Comparison of ENCODE assay signal across 12 mouse cellular contexts in genomic region chr2:72752624-72753176, GRCm38 (mm10).
DNase-seq lines count a peak whose midpoint lies in the region; ATAC-seq and TF ChIP-seq lines count a peak whose summit lies in the region.
"Had no signal": no experiment of that assay in that cellular context is flagged by ENCODE, and none has a peak within 500 bp of the region (broad histone marks: within the 10 kb centered on the region; RNA-seq: fewer than 3 reads in every experiment).

No protein-coding gene starts in this region.

- ATAC-seq in heart, postnatal 0 days (ENCODE audit: insufficient read depth, low read depth): peak; percentile 84
- ATAC-seq in stomach, embryonic 16.5 days (ENCODE audit: insufficient read depth, low FRiP score): peak; percentile 93
- no peak for ATAC-seq in hindbrain, embryonic 12.5 days (ENCODE audit: low FRiP score)
- ATAC-seq in forebrain, embryonic 13.5 days: no peak

- peak; percentile 95 for TF ChIP-seq EP300 in heart, postnatal 0 days (IDR thresholded peaks at IDR 0.05; ENCODE audit: low read depth)

- no peak overlapping the region for H3K4me3 ChIP-seq in heart, postnatal 0 days (ENCODE audit: low read depth, low read length)
- H3K4me3 ChIP-seq in stomach, embryonic 16.5 days (replicated peaks; ENCODE audit: low read length): no peak overlapping the region
- H3K4me3 ChIP-seq in hindbrain, embryonic 12.5 days: no peak overlapping the region
- no peak overlapping the region for H3K4me3 ChIP-seq in forebrain, embryonic 13.5 days
- H3K4me3 ChIP-seq: midbrain, embryonic 10.5 days had no signal

- H3K4me1 ChIP-seq in heart, postnatal 0 days (ENCODE audit: control insufficient read depth, insufficient read depth): peaks cover 21% of the 10 kb centered on the region; the same call in 1 of the 2 replicates
- H3K4me1 ChIP-seq in stomach, embryonic 16.5 days (ENCODE audit: control insufficient read depth, insufficient read depth, low read length): 0 out of 2 replicates have a peak, but pooled peaks cover 3% of the 10 kb centered on the region
- H3K4me1 ChIP-seq in hindbrain, embryonic 12.5 days: no peaks in the 10 kb centered on the region
- H3K4me1 ChIP-seq in forebrain, embryonic 13.5 days: no peaks in the 10 kb centered on the region
- H3K4me1 ChIP-seq: midbrain, embryonic 10.5 days had no signal

- peaks cover 10% of the 10 kb centered on the region for H3K9me3 ChIP-seq in heart, postnatal 0 days (replicated peaks; ENCODE audit: control insufficient read depth, low read length)
- peaks cover 5% of the 10 kb centered on the region; the same call in 1 of the 2 replicates for H3K9me3 ChIP-seq in stomach, embryonic 16.5 days (replicated peaks; ENCODE audit: control insufficient read depth, low read length)
- no peaks in the 10 kb centered on the region for H3K9me3 ChIP-seq in hindbrain, embryonic 12.5 days (replicated peaks)
- no peaks in the 10 kb centered on the region for H3K9me3 ChIP-seq in forebrain, embryonic 13.5 days (replicated peaks)
- H3K9me3 ChIP-seq: midbrain, embryonic 10.5 days had no signal

- H3K4me2 ChIP-seq in heart, postnatal 0 days (ENCODE audit: low read depth, low read length): 0 out of 2 replicates have a peak overlapping the region, but pooled peaks have one; percentile 3
- H3K4me2 ChIP-seq in stomach, embryonic 16.5 days (ENCODE audit: low read depth, low read length): no peak overlapping the region
- no peak overlapping the region for H3K4me2 ChIP-seq in hindbrain, embryonic 12.5 days (replicated peaks)
- no peak overlapping the region for H3K4me2 ChIP-seq in forebrain, embryonic 13.5 days

- H3K27ac ChIP-seq in heart, postnatal 0 days (ENCODE audit: low read depth): peak overlapping the region; percentile 90
- peak overlapping the region; percentile 69 for H3K27ac ChIP-seq in stomach, embryonic 16.5 days (ENCODE audit: low read length)
- no peak overlapping the region for H3K27ac ChIP-seq in hindbrain, embryonic 12.5 days
- no peak overlapping the region for H3K27ac ChIP-seq in forebrain, embryonic 13.5 days
- H3K27ac ChIP-seq: midbrain, embryonic 10.5 days had no signal

- peak; percentile 47 to 61 for DNase-seq in cerebellum, postnatal 10 days
- DNase-seq in cerebellum, adult 18-20 months: no peak
- DNase-seq in ovary, adult 18-20 months (ENCODE audit: low spot score): peak; percentile 2
- no peak for DNase-seq in ovary, postnatal 10 days (ENCODE audit: low spot score)
- DNase-seq in heart, postnatal 0 days (ENCODE audit: low spot score): peak; percentile 77
- DNase-seq: gastrocnemius, postnatal 36 days; layer of hippocampus, postnatal 36 days; thymus, postnatal 25 days had no signal

- TF ChIP-seq CTCF in heart, postnatal 0 days (IDR thresholded peaks at IDR 0.05; ENCODE audit: low read depth): no peak

- H3K27me3 ChIP-seq in heart, postnatal 0 days (ENCODE audit: control insufficient read depth, insufficient read depth, low read length): no peaks in the 10 kb centered on the region
- no peaks in the 10 kb centered on the region for H3K27me3 ChIP-seq in stomach, embryonic 16.5 days (ENCODE audit: control insufficient read depth, insufficient read depth, low read length)
- H3K27me3 ChIP-seq in hindbrain, embryonic 12.5 days: no peaks in the 10 kb centered on the region
- no peaks in the 10 kb centered on the region for H3K27me3 ChIP-seq in forebrain, embryonic 13.5 days

- H3K9ac ChIP-seq in heart, postnatal 0 days (replicated peaks; ENCODE audit: low read depth, low read length): no peak overlapping the region
- H3K9ac ChIP-seq in stomach, embryonic 16.5 days (ENCODE audit: low read length): no peak overlapping the region
- no peak overlapping the region for H3K9ac ChIP-seq in hindbrain, embryonic 12.5 days
- no peak overlapping the region for H3K9ac ChIP-seq in forebrain, embryonic 13.5 days

- H3K36me3 ChIP-seq in heart, postnatal 0 days (replicated peaks; ENCODE audit: control insufficient read depth, insufficient read depth, low read length): no peaks in the 10 kb centered on the region
- no peaks in the 10 kb centered on the region for H3K36me3 ChIP-seq in stomach, embryonic 16.5 days (ENCODE audit: control insufficient read depth, insufficient read depth, low read length)
- no peaks in the 10 kb centered on the region for H3K36me3 ChIP-seq in hindbrain, embryonic 12.5 days
- no peaks in the 10 kb centered on the region for H3K36me3 ChIP-seq in forebrain, embryonic 13.5 days (ENCODE audit: poor library complexity, severe bottlenecking)
- H3K36me3 ChIP-seq: midbrain, embryonic 10.5 days had no signal

- WGBS in heart, postnatal 0 days: 8% methylated on average over 4 of the region's 4 CpGs
- 24% methylated on average over 4 of the region's 4 CpGs for WGBS in stomach, embryonic 16.5 days
- WGBS in hindbrain, embryonic 12.5 days: 73% methylated on average over 4 of the region's 4 CpGs
- WGBS in forebrain, embryonic 13.5 days: 77% methylated on average over 4 of the region's 4 CpGs

Comparison
In these comparisons a context has a peak if more than half of its experiments do, and no peak if none do; other contexts are left out.
1. DNase-seq: peak in cerebellum, postnatal 10 days (2 of 2), ovary, adult 18-20 months (single experiment) and heart, postnatal 0 days (single experiment); none in cerebellum, adult 18-20 months (0 of 2) and ovary, postnatal 10 days (single experiment).
2. ATAC-seq: peak in heart, postnatal 0 days (single experiment) and stomach, embryonic 16.5 days (single experiment); none in hindbrain, embryonic 12.5 days (single experiment) and forebrain, embryonic 13.5 days (single experiment).
3. H3K27ac ChIP-seq: peak in heart, postnatal 0 days (single experiment) and stomach, embryonic 16.5 days (single experiment); none in hindbrain, embryonic 12.5 days (single experiment) and forebrain, embryonic 13.5 days (single experiment).